Mouse (Mus musculus) frontal cortex, adult (tissue): Measurements from ENCODE around the gene Frmd4a.

Experiments used
- ATAC-seq: cut with Nextera tagmentation; 2 replicates; pipeline ENCODE4 v1.9.2; 2017; ENCODE audit warnings: mild to moderate bottlenecking, moderate library complexity, mixed read lengths; ENCODE audit not compliant: low TSS enrichment

Gene Frmd4a

GRCm38 (mm10) chr2:4137493-4137892 lies 120.0 kb downstream of the Frmd4a start:
- 0 out of 2 replicates have a peak, but pooled peaks have one; percentile 57 for ATAC-seq

DNA sequence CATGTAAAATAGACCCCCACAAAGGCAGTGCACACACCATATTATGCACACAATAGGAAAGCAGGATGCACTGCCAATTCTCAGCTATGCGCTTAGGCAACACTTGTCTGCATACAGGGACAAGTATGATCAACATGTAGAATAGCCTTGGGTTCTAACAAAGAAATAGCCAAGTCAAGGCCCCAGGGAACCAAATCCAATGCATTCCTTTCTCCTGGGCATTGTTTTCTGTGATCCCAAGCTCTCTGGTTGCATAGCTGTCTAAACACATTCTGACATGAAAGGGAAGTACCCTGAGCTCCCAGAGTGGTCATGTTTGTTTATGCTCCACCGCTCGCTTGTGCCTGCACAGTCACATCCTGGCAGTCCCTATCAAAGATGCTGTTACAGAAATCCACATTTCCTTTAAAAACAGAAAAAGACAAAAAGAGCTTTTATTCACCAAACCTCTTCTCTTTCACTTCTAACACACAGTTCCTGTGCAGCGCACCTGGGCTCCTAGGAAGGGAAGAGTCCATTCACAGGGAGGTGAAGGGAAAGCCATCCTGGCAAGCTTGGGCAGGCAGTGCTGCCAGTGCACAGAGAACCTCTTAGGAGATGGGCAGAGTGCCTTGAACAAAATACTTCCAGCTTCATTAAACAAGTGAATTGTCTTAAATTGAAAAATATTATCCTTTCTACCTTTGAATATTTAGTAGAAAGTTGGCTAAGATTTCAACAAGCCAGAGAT lies 124.9 kb downstream of the Frmd4a start:
- ATAC-seq, result no peak

DNA sequence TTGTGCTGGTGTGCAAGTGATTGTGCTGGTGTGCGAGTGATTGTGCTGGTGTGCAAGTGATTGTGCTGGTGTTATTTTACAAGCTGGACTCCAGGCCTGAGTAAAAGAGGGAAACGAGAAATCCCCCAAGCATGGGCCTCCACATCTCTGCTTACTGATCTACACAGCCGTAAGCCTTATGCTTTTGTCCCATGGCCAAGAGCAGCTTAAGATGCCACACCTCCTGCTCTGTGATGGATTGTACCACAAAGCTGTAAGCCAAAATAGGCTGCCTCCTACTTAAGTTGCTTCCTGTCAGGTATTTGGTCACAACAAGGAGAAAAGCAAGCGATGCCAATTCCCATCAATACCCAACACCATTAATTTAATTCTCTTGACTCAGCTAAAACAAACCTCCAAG lies 126.9 kb downstream of the Frmd4a start:
- ATAC-seq, result no peak

DNA sequence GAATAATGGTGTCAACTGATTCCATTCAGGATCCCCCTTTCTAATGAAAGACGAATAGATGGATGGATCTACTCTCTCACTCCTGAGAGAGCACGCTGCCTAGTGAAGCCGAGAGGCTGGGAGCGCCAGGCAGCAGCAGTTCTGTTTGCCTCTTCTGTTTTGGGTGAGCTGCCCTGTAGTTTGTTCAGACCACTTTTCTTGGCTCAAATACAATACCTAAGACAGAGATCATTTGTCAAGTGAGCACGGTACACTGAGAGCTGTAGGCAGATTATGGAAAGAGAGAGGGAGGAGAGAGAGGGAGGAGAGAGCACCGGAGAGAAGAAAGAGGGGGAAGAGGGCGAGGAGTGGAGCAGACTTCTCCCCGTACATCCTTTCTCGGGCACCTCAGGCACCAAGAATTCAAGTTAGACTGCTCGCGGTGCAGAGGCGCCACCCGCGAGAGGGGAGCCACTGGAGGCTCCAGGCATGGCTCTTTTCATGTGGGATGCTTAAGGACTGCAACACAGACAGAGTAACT lies 135.1 kb downstream of the Frmd4a start:
- peak; percentile 72 for ATAC-seq

GRCm38 (mm10) chr2:4153131-4153631 lies 135.7 kb downstream of the Frmd4a start:
- peak; percentile 88 for ATAC-seq

- no peak for ATAC-seq
Measured at GRCm38 (mm10) chr2:4154036-4154653, 136.6 kb downstream of the Frmd4a start.

DNA sequence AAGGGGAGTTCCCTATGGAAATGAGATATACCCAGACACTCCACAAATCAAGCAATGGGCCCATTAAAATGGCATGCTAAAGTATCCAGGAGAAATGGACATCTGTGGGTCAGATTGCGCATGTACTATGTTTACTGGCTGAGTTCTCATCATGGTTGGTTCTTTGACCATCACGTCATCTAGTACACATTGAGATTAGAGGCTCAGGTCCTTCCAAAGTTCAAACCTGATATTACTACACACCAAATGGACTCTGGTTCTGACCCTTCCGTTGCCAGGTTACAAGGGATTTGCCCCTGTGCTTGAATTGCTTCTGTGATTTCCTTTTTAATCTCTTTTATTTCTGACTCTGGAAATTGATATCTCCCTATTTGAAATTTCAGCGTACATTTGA lies 137.1 kb downstream of the Frmd4a start:
- no peak for ATAC-seq

- no peak for ATAC-seq
Measured at GRCm38 (mm10) chr2:4155406-4155805, 137.9 kb downstream of the Frmd4a start.

GRCm38 (mm10) chr2:4156511-4156910 lies 139.0 kb downstream of the Frmd4a start:
- ATAC-seq, result no peak

GRCm38 (mm10) chr2:4157396-4157795 lies 139.9 kb downstream of the Frmd4a start:
- no peak for ATAC-seq

DNA sequence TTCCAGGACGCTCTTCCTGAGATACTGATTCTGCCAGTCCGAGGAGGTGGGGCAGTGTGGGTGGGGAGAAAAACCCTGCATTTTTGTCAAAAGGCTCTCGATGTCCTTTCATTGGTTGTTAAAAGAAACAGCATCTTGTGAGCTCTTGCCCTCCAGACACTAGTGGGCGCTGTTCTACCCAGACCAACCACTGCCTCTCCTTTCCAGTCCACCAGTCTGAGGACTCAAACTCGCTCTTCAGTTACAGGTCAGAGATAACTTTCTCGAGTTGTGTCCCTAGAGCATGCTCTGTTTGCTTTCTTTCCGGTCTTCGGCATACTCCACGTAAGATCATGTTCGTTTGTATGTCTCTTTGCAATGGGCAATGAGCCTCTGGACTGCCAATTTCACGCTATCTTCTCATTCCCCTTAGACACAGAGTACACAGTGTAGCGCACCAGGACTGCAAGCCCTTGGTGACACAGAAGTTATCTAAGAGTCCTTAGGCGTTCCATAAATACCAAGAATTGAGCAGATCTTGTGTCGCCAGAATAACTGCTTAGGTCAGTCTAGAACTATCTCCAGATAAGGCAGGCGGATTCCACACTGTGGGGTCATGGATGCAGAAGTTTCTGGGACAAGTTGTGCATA lies 142.2 kb downstream of the Frmd4a start:
- ATAC-seq, result no peak

DNA sequence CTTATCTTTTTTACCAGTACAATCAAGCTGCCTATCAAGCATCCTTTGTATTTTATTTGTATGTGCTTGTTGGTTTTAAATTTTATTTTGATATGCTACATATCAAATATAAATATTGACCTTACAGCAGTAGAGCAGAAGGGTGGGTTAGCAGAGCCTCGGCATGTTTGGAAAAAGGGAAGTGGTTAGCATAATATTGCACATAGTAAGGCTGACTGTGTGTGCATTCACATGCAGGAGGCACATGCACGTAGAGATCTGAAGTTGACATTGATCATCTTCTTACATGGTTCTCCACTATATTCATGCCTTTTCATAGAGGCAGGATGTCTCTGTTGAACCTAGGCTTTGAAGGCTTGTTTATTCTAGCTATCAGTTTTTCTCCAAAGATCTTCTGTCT lies 148.7 kb downstream of the Frmd4a start:
- ATAC-seq, result no peak

GRCm38 (mm10) chr2:4167131-4167530 lies 149.6 kb downstream of the Frmd4a start:
- ATAC-seq, result no peak

DNA sequence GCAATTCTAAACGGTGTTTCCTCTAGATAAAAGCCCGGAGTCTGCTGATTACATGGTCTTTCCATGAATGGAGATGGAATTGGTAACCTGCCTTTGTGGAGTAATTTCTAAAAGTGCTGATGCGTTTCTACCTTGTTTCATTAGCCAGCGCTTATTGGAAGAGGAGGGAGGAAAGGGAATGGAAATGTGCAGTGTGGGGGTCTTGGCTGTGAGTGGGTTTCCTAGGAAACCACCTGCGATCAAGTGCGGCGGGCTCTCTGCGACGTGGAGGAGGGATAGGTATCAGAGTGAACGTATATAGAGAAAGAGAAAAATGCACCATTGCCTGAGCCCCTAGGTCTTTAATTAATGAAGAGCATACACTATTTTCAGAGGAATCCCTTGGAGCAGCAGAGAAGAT lies 152.2 kb downstream of the Frmd4a start:
- ATAC-seq, result no peak

DNA sequence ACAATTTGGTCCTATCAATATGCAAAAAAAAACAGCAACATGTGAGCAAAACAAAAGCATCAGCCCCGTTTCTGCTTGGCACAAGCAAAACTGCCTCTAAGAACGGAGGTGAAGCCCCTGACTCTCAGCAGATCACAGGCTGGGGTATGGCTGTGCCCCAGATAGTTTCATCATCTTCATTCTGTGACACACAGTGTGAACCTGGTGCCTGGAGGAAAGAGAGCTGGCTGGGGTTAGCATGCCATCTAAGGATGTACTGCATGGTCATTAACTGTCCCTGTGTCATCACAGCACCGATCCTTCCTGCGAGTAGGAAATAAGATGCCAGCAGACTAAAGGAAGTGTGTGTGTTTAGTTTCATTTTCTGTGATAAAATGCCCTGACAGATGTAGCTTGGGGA lies 152.7 kb downstream of the Frmd4a start:
- no peak for ATAC-seq

- ATAC-seq, result no peak
Measured at GRCm38 (mm10) chr2:4184991-4185390, 167.5 kb downstream of the Frmd4a start.

DNA sequence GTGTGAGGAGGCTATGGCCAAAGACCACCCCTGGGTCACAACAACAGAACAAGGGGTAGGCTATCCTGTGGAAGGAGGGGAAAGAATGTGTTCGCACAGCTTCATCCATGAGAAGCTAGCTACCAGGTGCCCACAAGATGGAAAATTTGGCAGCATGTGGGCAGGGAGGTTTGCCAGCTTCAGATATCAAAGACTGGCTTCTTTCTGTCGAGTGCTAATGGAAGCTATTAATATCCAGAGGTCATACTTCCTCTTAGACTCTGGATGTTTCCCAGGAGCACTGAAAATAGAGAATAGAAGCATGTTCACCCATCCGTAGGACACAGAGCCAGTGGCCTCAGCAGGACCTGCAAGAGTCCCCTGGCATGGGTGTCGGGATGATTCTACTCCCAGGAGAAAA lies 170.0 kb downstream of the Frmd4a start:
- no peak for ATAC-seq

DNA sequence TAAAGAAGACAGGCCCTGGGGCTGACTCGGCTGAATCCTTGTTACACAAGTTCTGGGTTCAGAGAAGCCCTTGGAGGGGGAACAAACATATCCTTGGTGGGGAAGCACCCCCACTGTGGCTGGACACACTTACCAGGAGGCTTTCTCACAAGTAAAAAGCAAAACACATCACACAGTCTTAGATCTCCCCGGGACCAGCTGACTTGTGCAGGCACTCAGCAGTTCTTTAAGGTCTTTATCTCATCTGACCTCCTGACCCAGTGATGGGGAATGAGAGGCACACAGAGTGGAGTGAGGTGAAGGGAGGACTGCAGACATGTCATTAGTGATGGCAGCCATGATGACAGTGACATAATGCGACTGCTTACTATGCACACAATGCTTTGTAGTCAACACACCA lies 170.8 kb downstream of the Frmd4a start:
- no peak for ATAC-seq

- no peak for ATAC-seq
Measured at GRCm38 (mm10) chr2:4190345-4190744, 172.8 kb downstream of the Frmd4a start.

GRCm38 (mm10) chr2:4190995-4191394 lies 173.5 kb downstream of the Frmd4a start:
- ATAC-seq, result no peak

GRCm38 (mm10) chr2:4193206-4193605 lies 175.7 kb downstream of the Frmd4a start:
- ATAC-seq, result no peak

DNA sequence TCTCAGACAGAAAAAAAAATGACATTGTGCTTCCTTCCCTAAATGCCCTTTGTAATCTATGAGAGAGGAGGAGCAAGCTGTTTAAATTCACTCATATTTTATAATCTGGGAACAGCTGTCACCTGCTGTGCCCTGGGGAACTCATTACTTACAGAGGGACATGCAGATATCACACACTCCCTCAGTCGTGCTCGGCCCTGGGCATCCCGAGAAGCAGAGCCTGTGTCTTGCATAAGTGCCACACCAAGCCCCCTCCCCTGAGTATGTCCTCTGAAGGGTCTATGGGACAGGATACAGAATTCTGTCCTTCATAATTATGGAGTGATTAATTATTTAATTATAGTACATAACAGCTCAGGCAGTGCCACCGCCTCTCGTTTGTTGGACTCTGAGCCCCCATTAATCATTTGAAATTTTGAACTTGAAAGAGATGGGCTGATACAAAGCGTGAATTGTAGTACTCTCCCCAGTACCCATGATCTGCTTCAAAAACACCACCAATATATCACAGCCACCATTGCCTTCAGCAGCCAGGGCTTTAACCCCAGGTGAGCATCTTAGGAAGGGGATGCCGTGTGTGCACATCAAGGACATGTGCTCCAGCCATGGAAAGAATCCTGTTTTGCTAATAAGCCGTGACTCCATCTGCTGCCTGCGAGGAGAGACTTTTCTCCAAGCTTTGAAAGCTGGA lies 177.0 kb downstream of the Frmd4a start:
- no peak for ATAC-seq
